Mouse (Mus musculus) C3H10T1/2 (cell line): ENCODE data around the gene Olfr1116. TPM values are rescaled to one million over a fixed set of nuclear protein-coding genes. Genes with fewer than 3 reads are reported as not detected.

Source experiments
- polyA plus RNA-seq, 2 experiments: library from polyadenylated mRNA; unstranded; fragments of >200 nt; fragmentation: generic; extraction: Trizol; gene quantifications; one replicate each; pipeline ENCODE4 v1.2.1; 2012; ENCODE audit warnings: missing spikeins in 2 of 2

The Olfr1116 gene
- not detected for polyA plus RNA-seq

GRCm38 (mm10) chr2:87267234-87267633, at the start of gene Olfr1116:
Olfr1116 (plus strand) TSS chr2:87267534.

GRCm38 (mm10) chr2:87247713-87248112, 19.6 kb upstream of the Olfr1116 start, which contains the start of gene Olfr1115:
Olfr1115 (plus strand) TSS chr2:87248013.

GRCm38 (mm10) chr2:87307281-87307680, 39.9 kb downstream of the Olfr1116 start, which contains the start of gene Olfr1118:
Olfr1118 (plus strand) TSS chr2:87307581.

Other genes with a start within 250 kb of the Olfr1116 start
- gene Olfr1104, start 240.5 kb upstream of the Olfr1116 start, polyA plus RNA-seq: not detected
- gene Olfr1105, start 231.0 kb upstream of the Olfr1116 start, polyA plus RNA-seq: not detected
- gene Olfr1106, start 215.3 kb upstream of the Olfr1116 start, polyA plus RNA-seq: not detected
- gene Olfr1107, start 191.7 kb upstream of the Olfr1116 start, polyA plus RNA-seq: not detected
- gene Olfr1109, start 171.5 kb upstream of the Olfr1116 start, polyA plus RNA-seq: not detected
- gene Olfr259, start 153.0 kb upstream of the Olfr1116 start, polyA plus RNA-seq: not detected
- gene Olfr1110, start 127.2 kb upstream of the Olfr1116 start, polyA plus RNA-seq: not detected
- gene Olfr1111, start 114.9 kb upstream of the Olfr1116 start, polyA plus RNA-seq: not detected
- gene Olfr1112, start 79.7 kb upstream of the Olfr1116 start, polyA plus RNA-seq: not detected
- not detected for gene Olfr1113, start 58.6 kb upstream of the Olfr1116 start, polyA plus RNA-seq
- gene Olfr1115, start 19.5 kb upstream of the Olfr1116 start, polyA plus RNA-seq: not detected
- not detected for gene Olfr1118, start 40.0 kb downstream of the Olfr1116 start, polyA plus RNA-seq
- gene Olfr1120, start 87.3 kb downstream of the Olfr1116 start, polyA plus RNA-seq: not detected
- not detected for gene Olfr1121, start 102.4 kb downstream of the Olfr1116 start, polyA plus RNA-seq
- gene Olfr1122, start 118.3 kb downstream of the Olfr1116 start, polyA plus RNA-seq: not detected
- gene Olfr1123, start 149.1 kb downstream of the Olfr1116 start, polyA plus RNA-seq: not detected
- gene Olfr1124, start 162.7 kb downstream of the Olfr1116 start, polyA plus RNA-seq: not detected
- not detected for gene Olfr1126, start 186.4 kb downstream of the Olfr1116 start, polyA plus RNA-seq
- gene Pramel7, start 229.6 kb downstream of the Olfr1116 start, polyA plus RNA-seq: not detected
- gene Pramel6, start 239.0 kb downstream of the Olfr1116 start, polyA plus RNA-seq: not detected